Mouse (Mus musculus) adrenal gland, postnatal 4 days (tissue): ENCODE results near the gene Babam1. TPM values are rescaled to one million over a fixed set of nuclear protein-coding genes. Genes with fewer than 3 reads are reported as not detected.
A peak's percentile ranks its signal among the peaks of the same experiment; 100 is the strongest.

ENCODE experiments used
- DNase-seq, 2 experiments: peaks; one replicate each; pipeline ENCODE4 v3.0.0; 2021 to 2022; ENCODE audit warnings: low spot score in 2 of 2, mixed read lengths in 2 of 2
- total RNA-seq, 2 experiments: library from RNA; stranded (reverse); gene quantifications; 2 replicates each; pipeline ENCODE4 v1.2.3; 2021

Gene Babam1
- total RNA-seq, 2 experiments from 2014 or later: 108 to 109 TPM

- no peak for DNase-seq
Observed at GRCm38 (mm10) chr8:71380178-71381171, 16.2 kb upstream of the Babam1 start.

GRCm38 (mm10) chr8:71381421-71381970, 15.2 kb upstream of the Babam1 start, which contains the start of gene Nr2f6:
TSS of gene Nr2f6 (minus strand) at chr8:71381960.
- DNase-seq: peak in 1 of 2 experiments; percentile 53

- peak; percentile 68 to 78 for DNase-seq
Observed at GRCm38 (mm10) chr8:71381971-71382961, 14.4 kb upstream of the Babam1 start.

- no peak for DNase-seq
Observed at GRCm38 (mm10) chr8:71383396-71383795, 13.3 kb upstream of the Babam1 start.

GRCm38 (mm10) chr8:71383860-71384259, 12.8 kb upstream of the Babam1 start:
- DNase-seq: no peak

- DNase-seq: no peak
Observed at GRCm38 (mm10) chr8:71385212-71385835, 11.3 kb upstream of the Babam1 start.

- no peak for DNase-seq
Observed at GRCm38 (mm10) chr8:71388267-71388666, 8.4 kb upstream of the Babam1 start.

- DNase-seq: no peak
Observed at GRCm38 (mm10) chr8:71391696-71392095, 5.0 kb upstream of the Babam1 start.

GRCm38 (mm10) chr8:71392391-71392790, 4.3 kb upstream of the Babam1 start:
- DNase-seq: no peak

GRCm38 (mm10) chr8:71392871-71393270, 3.8 kb upstream of the Babam1 start:
- no peak for DNase-seq

GRCm38 (mm10) chr8:71394481-71394880, 2.2 kb upstream of the Babam1 start:
- no peak for DNase-seq

- DNase-seq: no peak
Observed at GRCm38 (mm10) chr8:71395071-71395470, 1.6 kb upstream of the Babam1 start.

GRCm38 (mm10) chr8:71395629-71396028, 1.0 kb upstream of the Babam1 start, which contains the start of gene Ushbp1:
TSS of gene Ushbp1 (minus strand) at chr8:71395802.
- no peak for DNase-seq

- DNase-seq: no peak
Observed at GRCm38 (mm10) chr8:71397701-71398100, 1.0 kb downstream of the Babam1 start.

GRCm38 (mm10) chr8:71400826-71401225, 4.2 kb downstream of the Babam1 start:
- no peak for DNase-seq

GRCm38 (mm10) chr8:71401454-71401853, 4.8 kb downstream of the Babam1 start:
- no peak for DNase-seq

GRCm38 (mm10) chr8:71402446-71402964, 5.8 kb downstream of the Babam1 start:
- no peak for DNase-seq

GRCm38 (mm10) chr8:71403107-71403885, 6.6 kb downstream of the Babam1 start:
- no peak for DNase-seq

GRCm38 (mm10) chr8:71404011-71404410, 7.3 kb downstream of the Babam1 start:
- no peak for DNase-seq
